Mouse (Mus musculus) hindbrain, embryonic 14.5 days (tissue): ENCODE data around the gene Itpr3. TPM values are rescaled to one million over a fixed set of nuclear protein-coding genes. Genes with fewer than 3 reads are reported as not detected.

Experiments
- ATAC-seq: fragments of 200-750 bp; cut with Nextera tagmentation; 2 replicates; pipeline ENCODE4 v1.8.0; 2017; ENCODE audit warnings: moderate number of reproducible peaks, mild to moderate bottlenecking, moderate TSS enrichment, moderate library complexity; ENCODE audit not compliant: low FRiP score
- DNase-seq: peaks from one replicate; pipeline ENCODE4 v3.0.0-alpha.2; 2015; ENCODE audit warnings: low spot score
- H3K27ac ChIP-seq: fragments of 300-500 bp; sonication (generic); 2 replicates; pipeline ENCODE4 v1.5.1; 2014; ENCODE audit warnings: mild to moderate bottlenecking, moderate library complexity
- H3K27me3 ChIP-seq: fragments of 300-500 bp; sonication (generic); 2 replicates; pipeline ENCODE4 v1.6.1; 2014; ENCODE audit warnings: mild to moderate bottlenecking, low read length, mixed read lengths; ENCODE audit not compliant: control insufficient read depth, insufficient read depth
- H3K36me3 ChIP-seq: fragments of 300-500 bp; sonication (generic); replicated peaks from 2 replicates; pipeline ENCODE4 v1.6.1; 2014; ENCODE audit not compliant: control insufficient read depth, insufficient read depth
- H3K4me1 ChIP-seq: fragments of 300-500 bp; sonication (generic); replicated peaks from 2 replicates; pipeline ENCODE4 v1.6.1; 2014; ENCODE audit warnings: antibody characterized with exemption, low read length, mixed read lengths; ENCODE audit not compliant: control insufficient read depth, insufficient read depth
- H3K4me2 ChIP-seq: fragments of 300-500 bp; sonication (generic); replicated peaks from 2 replicates; pipeline ENCODE4 v1.6.1; 2014; ENCODE audit warnings: mild to moderate bottlenecking, moderate library complexity
- H3K4me3 ChIP-seq: fragments of 300-500 bp; sonication (generic); replicated peaks from 2 replicates; pipeline ENCODE4 v1.5.1; 2014; ENCODE audit warnings: mild to moderate bottlenecking, low read length
- H3K9ac ChIP-seq: fragments of 300-500 bp; sonication (generic); 2 replicates; pipeline ENCODE4 v1.6.1; 2014
- H3K9me3 ChIP-seq: fragments of 300-500 bp; sonication (generic); 2 replicates; pipeline ENCODE4 v1.6.1; 2016; ENCODE audit warnings: low read length; ENCODE audit not compliant: control insufficient read depth
- WGBS: fragments of 180-500 bp; shearing (Covaris S2); extraction: QIAGEN DNeasy Blood & Tissue Kit; methylation state at CpG from one replicate; pipeline ENCODE4 v1.1.7; 2014; 5-methylcytosine and 5-hydroxymethylcytosine counted together
- polyA plus RNA-seq: library from polyadenylated mRNA; unstranded; fragments of >200 nt; fragmentation: Nextera tagmentation; extraction: Ambion mirVana; gene quantifications from 2 replicates; pipeline ENCODE4 v1.2.1, GENCODE M21; 2014

The Itpr3 gene
- polyA plus RNA-seq, 1 experiment from 2014 or later, result 1.8 TPM

- no peak for ATAC-seq
- Histone ChIP-seq H3K27me3 (no peaks in the 10 kb centered on the region), H3K4me1 (no peaks in the 10 kb centered on the region), H3K9me3 (no peaks in the 10 kb centered on the region), H3K4me3 (no peak overlapping the region), H3K36me3 (no peaks in the 10 kb centered on the region), H3K27ac (no peak overlapping the region), H3K9ac (no peak overlapping the region), H3K4me2 (no peak overlapping the region)
- no peak for DNase-seq
- 84% methylated on average over 9 of the region's 9 CpGs for WGBS
Measured at GRCm38 (mm10) chr17:27090068-27090467, 33.0 kb downstream of the Itpr3 start.

- Histone ChIP-seq H3K27ac (no peak overlapping the region), H3K36me3 (no peaks in the 10 kb centered on the region), H3K4me1 (no peaks in the 10 kb centered on the region), H3K4me3 (no peak overlapping the region), H3K27me3 (no peaks in the 10 kb centered on the region), H3K9ac (no peak overlapping the region), H3K4me2 (no peak overlapping the region), H3K9me3 (no peaks in the 10 kb centered on the region)
- DNase-seq (peak; percentile 38), ATAC-seq (no peak; the same call in 1 of the 2 replicates)
- 23% methylated on average over 13 of the region's 13 CpGs for WGBS
Measured at GRCm38 (mm10) chr17:27095690-27096089, 38.6 kb downstream of the Itpr3 start.

- DNase-seq, result no peak
- WGBS, result 82% methylated on average over 5 of the region's 5 CpGs
- no peak for ATAC-seq
- Histone ChIP-seq H3K9ac (no peak overlapping the region), H3K4me1 (no peaks in the 10 kb centered on the region), H3K4me2 (no peak overlapping the region), H3K27me3 (no peaks in the 10 kb centered on the region), H3K4me3 (no peak overlapping the region), H3K36me3 (no peaks in the 10 kb centered on the region), H3K9me3 (no peaks in the 10 kb centered on the region), H3K27ac (no peak overlapping the region)
Measured at GRCm38 (mm10) chr17:27101675-27102074, 44.6 kb downstream of the Itpr3 start.

DNA sequence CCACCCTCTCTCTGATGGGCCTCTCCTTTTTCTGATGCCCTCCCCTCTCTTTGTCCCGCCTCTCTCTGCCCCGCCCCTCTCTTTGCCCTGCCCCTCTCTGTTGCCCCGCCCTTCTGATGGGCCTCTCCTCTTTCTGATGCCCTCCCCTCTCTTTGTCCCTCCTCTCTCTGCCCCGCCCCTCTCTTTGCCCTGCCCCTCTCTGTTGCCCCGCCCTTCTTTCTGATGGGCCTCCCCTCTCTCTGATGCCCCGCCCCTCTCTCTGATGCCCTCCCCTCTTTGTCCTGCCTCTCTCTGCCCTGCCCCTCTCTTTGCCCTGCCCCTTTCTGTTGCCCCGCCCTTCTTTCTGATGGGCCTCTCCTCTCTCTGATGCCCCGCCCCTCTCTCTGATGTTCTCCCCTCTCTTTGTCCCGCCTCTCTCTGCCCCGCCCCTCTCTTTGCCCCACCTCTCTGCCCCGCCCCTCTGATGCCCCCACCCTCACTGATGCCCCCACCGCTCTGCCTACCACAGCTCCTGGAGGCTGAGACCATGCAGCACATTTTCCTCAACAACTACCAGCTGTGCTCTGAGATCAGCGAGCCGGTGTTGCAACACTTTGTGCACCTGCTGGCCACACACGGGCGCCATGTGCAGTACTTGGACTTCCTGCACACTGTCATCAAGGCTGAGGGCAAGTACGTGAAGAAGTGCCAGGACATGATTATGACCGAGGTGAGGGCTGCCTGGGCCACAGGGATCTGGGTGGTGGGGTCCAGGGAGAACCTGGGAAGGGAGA is 48.8 kb downstream of the Itpr3 start:
- 79% methylated on average over 15 of the region's 18 CpGs for WGBS
- DNase-seq (no peak), ATAC-seq (no peak)
- Histone ChIP-seq H3K4me2 (no peak overlapping the region), H3K36me3 (no peaks in the 10 kb centered on the region), H3K4me3 (no peak overlapping the region), H3K4me1 (no peaks in the 10 kb centered on the region), H3K27ac (no peak overlapping the region), H3K9ac (no peak overlapping the region), H3K27me3 (no peaks in the 10 kb centered on the region), H3K9me3 (no peaks in the 10 kb centered on the region)

GRCm38 (mm10) chr17:27106745-27107144 is 49.6 kb downstream of the Itpr3 start:
- no peak overlapping the region for H3K4me3 ChIP-seq
- no peaks in the 10 kb centered on the region for H3K9me3 ChIP-seq
- H3K36me3 ChIP-seq, result no peaks in the 10 kb centered on the region
- no peak overlapping the region for H3K4me2 ChIP-seq
- H3K4me1 ChIP-seq, result no peaks in the 10 kb centered on the region
- no peaks in the 10 kb centered on the region for H3K27me3 ChIP-seq
- no peak for ATAC-seq
- no peak overlapping the region for H3K9ac ChIP-seq
- H3K27ac ChIP-seq, result no peak overlapping the region
- WGBS, result 87% methylated on average over 9 of the region's 9 CpGs
- DNase-seq, result no peak

- 61% methylated on average over 6 of the region's 6 CpGs for WGBS
- no peak overlapping the region for H3K9ac ChIP-seq
- no peaks in the 10 kb centered on the region for H3K9me3 ChIP-seq
- H3K4me1 ChIP-seq, result no peaks in the 10 kb centered on the region
- H3K27me3 ChIP-seq, result no peaks in the 10 kb centered on the region
- H3K36me3 ChIP-seq, result no peaks in the 10 kb centered on the region
- H3K4me3 ChIP-seq, result no peak overlapping the region
- H3K27ac ChIP-seq, result no peak overlapping the region
- DNase-seq (no peak), ATAC-seq (no peak)
- no peak overlapping the region for H3K4me2 ChIP-seq
Measured at GRCm38 (mm10) chr17:27107936-27108335, 50.8 kb downstream of the Itpr3 start.

DNA sequence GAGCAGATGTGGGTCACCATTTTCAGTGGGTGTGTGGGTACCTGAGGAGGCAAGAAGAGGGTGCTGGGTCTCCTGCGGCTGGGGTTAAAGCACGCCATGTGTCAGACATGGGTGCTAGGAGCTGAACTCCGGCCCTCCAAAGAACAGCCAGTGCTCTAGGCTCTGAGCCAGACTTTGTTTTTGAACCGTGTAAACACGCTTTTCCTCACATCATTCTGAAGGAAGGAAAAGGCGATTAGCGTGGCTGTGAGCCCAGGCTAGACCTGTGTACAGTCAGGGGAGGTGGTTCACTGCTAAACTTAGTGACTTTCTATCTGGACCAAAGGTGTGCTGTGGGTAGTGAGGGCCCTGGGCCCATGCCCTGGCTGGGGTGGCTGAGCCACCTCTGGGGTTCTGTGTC is 53.0 kb downstream of the Itpr3 start:
- Histone ChIP-seq H3K27me3 (no peaks in the 10 kb centered on the region), H3K4me1 (no peaks in the 10 kb centered on the region), H3K9me3 (no peaks in the 10 kb centered on the region), H3K27ac (no peak overlapping the region), H3K4me2 (no peak overlapping the region), H3K36me3 (no peaks in the 10 kb centered on the region), H3K9ac (no peak overlapping the region), H3K4me3 (no peak overlapping the region)
- DNase-seq (no peak), ATAC-seq (no peak)
- WGBS, result 89% methylated on average over 7 of the region's 7 CpGs

- Histone ChIP-seq H3K9me3 (no peaks in the 10 kb centered on the region), H3K4me3 (no peak overlapping the region), H3K4me1 (peaks cover 14% of the 10 kb centered on the region), H3K36me3 (peaks cover 22% of the 10 kb centered on the region), H3K27me3 (0 out of 2 replicates have a peak, but pooled peaks cover 4% of the 10 kb centered on the region), H3K9ac (no peak overlapping the region), H3K27ac (no peak overlapping the region), H3K4me2 (no peak overlapping the region)
- ATAC-seq (no peak), DNase-seq (no peak)
- WGBS, result 82% methylated on average over 25 of the region's 25 CpGs
Measured at GRCm38 (mm10) chr17:27118676-27119539, 61.8 kb downstream of the Itpr3 start.

DNA sequence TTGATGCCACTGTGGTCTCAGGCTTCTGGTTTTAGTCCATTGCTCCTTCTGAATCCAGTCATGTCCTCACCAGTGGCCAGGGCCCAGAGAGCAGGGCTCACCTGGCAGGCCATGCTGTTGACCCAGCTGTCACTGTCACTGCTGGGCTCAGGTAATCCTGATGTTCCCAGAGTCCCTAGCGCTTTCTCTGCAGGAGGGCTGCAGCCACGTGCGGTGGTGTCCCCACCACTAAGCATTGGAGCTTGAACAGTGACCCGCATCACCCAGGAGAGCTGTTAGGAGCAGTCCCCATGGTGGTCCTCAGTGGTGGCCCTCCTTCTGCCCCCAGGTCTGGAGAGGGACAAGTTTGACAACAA is 62.4 kb downstream of the Itpr3 start:
- Histone ChIP-seq H3K4me1 (peaks cover 14% of the 10 kb centered on the region), H3K36me3 (peaks cover 26% of the 10 kb centered on the region), H3K27ac (no peak overlapping the region), H3K4me3 (no peak overlapping the region), H3K9me3 (no peaks in the 10 kb centered on the region), H3K27me3 (0 out of 2 replicates have a peak, but pooled peaks cover 4% of the 10 kb centered on the region), H3K9ac (no peak overlapping the region), H3K4me2 (no peak overlapping the region)
- no peak for DNase-seq
- 69% methylated on average over 4 of the region's 4 CpGs for WGBS
- no peak for ATAC-seq
